Mouse (Mus musculus): Measurements from ENCODE around the gene Camkk2.

Camkk2 gene

DNA sequence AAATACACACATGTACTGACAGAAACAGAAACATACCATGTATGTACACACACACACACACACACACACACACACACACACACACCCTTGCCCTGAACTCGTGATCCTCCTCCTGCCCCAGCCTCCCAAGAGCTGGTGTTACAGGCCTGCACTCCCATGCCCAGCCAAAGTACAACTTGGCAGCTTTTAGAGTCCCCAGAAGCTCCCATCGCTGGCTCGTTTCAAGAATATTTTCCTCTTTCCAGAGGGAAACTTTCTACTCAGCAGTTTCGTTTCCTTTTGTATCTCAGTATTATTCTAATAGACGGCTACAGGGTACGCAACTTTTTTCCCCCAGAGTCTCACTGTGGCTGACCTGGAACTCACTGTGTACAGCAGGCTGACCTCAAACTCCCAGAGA, 77.1 kb downstream of the Camkk2 start:
- DNase-seq (ENCODE audit: low read depth in 1 of 2, low spot score in 2 of 2): peak in 1 of 2 experiments; percentile 19

DNA sequence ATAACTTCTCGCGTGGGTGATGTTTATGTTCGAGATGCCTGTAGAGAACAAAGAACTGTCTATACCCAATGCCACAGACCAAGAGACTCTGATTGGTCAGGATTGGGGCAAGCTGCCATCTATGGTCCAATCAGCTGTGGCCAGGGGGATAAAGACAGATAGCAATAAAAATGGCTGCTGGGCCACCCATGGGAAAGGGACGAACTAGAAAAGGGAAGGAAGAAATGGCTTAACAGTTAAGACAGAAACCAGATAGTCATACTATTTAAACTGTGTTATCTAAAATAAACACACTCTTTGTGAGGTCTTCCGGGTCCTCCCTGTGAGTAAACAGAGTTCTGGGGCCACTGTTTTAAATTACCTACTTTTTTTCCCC, 78.4 kb downstream of the Camkk2 start:
- DNase-seq (ENCODE audit: low read depth in 1 of 2, low spot score in 2 of 2): no peak

GRCm38 (mm10) chr5:122700109-122700836, 78.9 kb downstream of the Camkk2 start:
- no peak for DNase-seq (ENCODE audit: low read depth in 1 of 2, low spot score in 2 of 2)

DNA sequence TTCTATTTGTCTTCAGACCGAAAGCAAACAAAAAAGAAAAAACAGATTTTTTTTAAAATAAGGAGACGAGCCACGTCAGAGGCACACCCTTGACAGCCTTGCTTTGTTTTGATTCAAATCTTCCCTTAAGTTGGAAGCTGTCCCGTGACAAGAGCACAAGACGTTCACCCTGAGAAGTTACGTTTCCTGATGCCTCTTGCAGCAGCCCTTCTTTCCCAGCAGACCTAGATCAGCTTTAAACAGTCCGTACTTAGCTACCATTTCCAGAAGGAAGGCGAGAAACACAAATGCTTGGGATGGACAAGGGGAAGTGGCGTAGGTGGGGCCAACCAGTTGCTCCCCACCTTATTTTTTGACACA, 80.5 kb downstream of the Camkk2 start:
- no peak for DNase-seq (ENCODE audit: low read depth in 1 of 2, low spot score in 2 of 2)

DNA sequence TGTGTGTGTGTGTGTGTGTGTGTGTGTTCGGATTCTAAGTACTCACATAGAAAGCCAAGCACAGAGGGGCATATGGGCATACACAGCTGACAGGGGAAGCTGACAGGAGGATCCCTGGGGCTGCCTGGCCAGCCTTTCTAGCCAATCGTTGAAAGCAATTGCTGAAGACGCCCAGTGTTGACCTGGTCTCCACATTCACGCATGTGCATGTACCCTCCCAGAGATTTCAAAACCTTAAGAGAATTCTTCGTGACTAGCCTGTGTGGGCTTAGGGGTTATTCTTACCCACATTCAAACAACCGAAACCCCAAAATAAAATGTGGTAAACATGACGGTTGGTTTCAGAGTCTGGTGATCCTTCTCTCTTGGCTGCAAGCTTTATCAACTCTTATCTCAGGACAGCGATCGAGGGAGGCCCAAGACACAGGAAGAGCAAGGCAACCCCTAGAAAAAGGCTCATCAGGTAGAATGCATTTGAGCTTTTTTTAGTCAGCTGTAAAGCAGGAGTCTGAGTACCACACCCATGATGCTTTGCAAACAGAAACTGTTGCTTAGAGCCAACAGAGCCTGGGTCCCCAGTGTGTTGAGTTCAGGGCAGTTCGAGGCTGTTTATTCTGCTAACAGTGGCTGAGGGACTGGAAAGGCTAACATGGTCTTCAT, 81.0 kb downstream of the Camkk2 start:
- no peak for DNase-seq (ENCODE audit: low read depth in 1 of 2, low spot score in 2 of 2)

DNA sequence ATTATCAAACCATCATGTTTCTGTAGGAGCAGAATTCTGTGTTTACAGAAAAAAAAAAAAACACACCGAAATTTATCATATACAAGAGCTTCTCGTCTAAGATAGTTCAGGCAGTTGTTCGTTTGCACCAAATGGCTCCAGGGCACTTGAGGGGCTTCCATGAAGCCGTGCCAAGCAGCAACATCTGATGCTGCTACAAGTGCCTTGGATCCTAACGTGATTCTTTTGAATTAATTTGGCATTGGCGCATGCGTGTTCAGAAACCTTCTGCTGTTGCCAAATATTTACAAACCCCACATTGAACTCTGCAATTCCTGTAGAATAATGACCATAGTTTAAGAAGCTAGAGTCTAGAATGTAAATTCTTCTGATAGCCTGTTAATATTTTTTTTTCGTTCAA, 83.7 kb downstream of the Camkk2 start:
- DNase-seq (ENCODE audit: low read depth in 1 of 2, low spot score in 2 of 2): no peak

DNA sequence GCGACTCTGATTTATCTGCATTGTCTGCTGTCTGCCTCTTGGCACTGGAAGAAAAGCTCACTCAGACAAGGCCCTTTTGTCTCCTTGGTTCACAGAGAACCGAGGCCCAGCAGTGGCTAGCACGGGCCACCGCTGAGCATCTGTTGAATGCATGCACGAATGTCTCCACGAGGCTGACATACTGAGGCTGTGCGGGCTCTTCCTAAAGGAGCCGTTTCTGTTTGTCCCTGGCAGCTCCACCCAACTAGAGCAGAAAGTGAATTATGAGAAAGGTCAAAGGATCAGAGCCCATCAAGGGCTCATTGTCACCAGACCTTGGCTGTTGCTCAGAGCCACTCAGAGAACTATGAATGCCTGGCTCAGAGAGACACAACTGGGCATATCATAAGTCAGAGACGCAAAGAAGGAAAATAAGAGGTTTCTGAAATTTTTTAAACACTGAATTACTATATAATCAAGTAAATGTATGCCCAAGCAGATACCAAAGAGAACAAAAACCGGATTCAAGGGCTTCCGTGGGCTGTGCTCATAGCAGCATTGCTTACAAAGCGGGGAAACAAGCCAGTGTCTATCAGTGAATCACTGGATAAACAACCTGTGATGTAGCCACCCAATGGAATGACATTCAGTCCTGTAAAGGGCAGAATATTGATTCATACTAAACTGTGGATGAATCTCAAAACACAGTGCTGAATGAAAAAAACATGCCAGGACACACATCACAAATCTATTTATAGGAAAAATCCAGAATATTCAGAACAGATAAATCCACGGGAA, 85.6 kb downstream of the Camkk2 start:
- DNase-seq (ENCODE audit: low read depth in 1 of 2, low spot score in 2 of 2): no peak

- no peak for DNase-seq (ENCODE audit: low read depth in 1 of 2, low spot score in 2 of 2)
Observed at GRCm38 (mm10) chr5:122690486-122690885, 88.7 kb downstream of the Camkk2 start.

DNA sequence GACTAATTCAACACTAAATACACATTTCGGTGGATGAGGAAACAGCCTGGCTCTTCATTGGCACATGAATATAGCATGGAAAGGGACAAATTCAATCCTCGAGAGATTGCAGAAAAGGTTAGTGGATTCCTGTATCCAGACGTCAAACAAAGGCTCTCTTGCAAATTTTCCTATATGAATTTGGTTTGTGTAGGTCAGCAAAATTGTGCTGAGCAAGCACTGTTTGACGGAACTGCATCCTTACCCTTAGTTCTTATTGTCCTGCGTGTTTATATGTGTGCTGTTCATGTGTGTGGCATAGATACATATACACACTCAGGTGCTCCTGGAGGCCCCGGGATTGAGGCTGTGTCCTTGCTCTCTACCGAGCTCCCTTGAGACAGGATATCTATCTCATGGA, 90.1 kb downstream of the Camkk2 start:
- DNase-seq (ENCODE audit: low read depth in 1 of 2, low spot score in 2 of 2): no peak

DNA sequence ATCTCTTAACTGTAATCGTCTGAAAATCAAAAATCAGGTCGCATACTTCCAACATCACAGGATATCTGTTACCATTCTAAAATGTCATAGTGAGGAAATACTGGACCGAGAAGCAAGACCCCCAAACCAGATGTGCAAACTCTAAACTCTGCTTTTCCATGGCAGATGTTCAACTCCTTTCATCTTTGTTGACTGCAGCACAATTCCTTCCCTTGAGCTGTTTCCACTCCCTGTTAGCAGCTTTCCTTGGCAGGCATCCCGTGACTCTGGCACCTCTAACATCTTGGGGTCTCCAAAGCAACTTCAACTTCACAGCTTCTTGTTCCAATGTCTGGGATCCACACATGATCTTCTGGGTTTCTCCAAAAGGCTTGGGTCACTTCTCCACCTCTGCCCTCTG, 91.8 kb downstream of the Camkk2 start:
- no peak for DNase-seq (ENCODE audit: low read depth in 1 of 2, low spot score in 2 of 2)

- peak in 1 of 2 experiments; percentile 37 for DNase-seq (ENCODE audit: low read depth in 1 of 2, low spot score in 2 of 2)
Observed at GRCm38 (mm10) chr5:122683926-122684325, 95.3 kb downstream of the Camkk2 start.

GRCm38 (mm10) chr5:122681276-122681675, 97.9 kb downstream of the Camkk2 start:
- DNase-seq (ENCODE audit: low read depth in 1 of 2, low spot score in 2 of 2): no peak
